Mouse (Mus musculus) urinary bladder, adult 18-20 months (tissue): ENCODE data around the gene Rcn1.
A peak's percentile ranks its signal among the peaks of the same experiment; 100 is the strongest.

Source experiments
- DNase-seq, 2 experiments: peaks; one replicate each; pipeline ENCODE4 v3.0.0; 2022; ENCODE audit warnings: low spot score in 2 of 2, mixed read lengths in 2 of 2

Gene Rcn1

GRCm38 (mm10) chr2:105394375-105394774 is 4.7 kb downstream of the Rcn1 start:
- no peak for DNase-seq

GRCm38 (mm10) chr2:105392514-105392913 is 6.6 kb downstream of the Rcn1 start:
- no peak for DNase-seq

- no peak for DNase-seq
Observed at GRCm38 (mm10) chr2:105391414-105391784, 7.7 kb downstream of the Rcn1 start.

DNA sequence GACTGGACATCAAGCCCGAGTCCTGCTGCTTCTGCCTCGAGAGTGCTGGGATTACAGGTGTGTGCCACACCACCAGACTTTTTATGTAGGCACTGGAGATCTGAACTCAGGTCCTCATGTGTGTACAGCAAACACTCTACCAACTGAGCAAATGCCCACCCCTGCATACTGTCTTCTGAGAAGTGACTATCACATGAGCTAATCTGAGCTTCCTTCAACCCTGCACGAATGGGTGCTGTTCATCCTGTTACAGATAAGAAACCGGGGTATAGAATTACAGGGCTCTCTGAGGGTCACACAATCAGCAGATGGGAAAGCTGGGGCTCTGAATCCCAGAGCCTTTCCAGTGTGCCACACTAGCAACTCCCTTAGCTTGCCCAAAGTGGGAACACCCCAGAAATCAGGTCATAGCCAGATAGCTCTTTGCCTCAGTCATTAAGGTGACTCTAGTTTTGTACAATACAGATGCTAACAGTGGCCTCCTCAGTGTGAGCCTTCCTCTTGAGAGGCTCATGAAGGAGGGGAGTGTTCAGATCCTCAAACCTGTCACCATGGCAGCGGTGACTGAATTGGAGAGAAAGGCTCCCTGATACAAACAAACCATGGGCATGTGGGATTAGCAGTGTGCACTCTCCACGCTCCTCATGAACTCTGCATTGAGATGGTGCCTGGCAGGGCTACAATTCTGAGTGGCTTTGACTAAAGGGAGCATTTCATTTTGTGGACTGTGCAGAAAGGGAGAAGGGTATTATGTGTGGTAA is 8.3 kb downstream of the Rcn1 start:
- no peak for DNase-seq

- no peak for DNase-seq
Observed at GRCm38 (mm10) chr2:105389007-105389890, 9.9 kb downstream of the Rcn1 start.

GRCm38 (mm10) chr2:105386418-105386817 is 12.7 kb downstream of the Rcn1 start:
- DNase-seq = no peak

DNA sequence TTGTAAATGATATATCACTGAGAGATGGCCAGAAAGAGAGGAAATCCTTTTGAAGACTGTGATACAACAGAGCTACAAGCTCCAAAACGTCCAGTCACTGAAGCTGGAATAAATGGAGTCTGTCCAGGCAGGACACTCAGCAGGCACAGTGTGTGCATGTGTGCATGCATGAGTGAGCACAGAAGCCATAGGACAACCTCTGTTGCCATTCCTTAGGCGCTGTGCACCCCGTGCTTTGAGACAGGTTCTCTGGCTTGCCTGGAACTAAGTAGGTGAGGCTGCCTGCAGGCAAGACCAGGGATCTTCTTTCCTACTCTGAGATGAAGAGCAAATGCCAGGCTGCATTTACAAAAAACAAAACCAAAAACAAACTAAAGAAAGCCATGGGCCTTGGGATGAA is 14.1 kb downstream of the Rcn1 start:
- no peak for DNase-seq

GRCm38 (mm10) chr2:105383063-105383462 is 16.1 kb downstream of the Rcn1 start:
- no peak for DNase-seq

- no peak for DNase-seq
Observed at GRCm38 (mm10) chr2:105380757-105381319, 18.3 kb downstream of the Rcn1 start.

DNA sequence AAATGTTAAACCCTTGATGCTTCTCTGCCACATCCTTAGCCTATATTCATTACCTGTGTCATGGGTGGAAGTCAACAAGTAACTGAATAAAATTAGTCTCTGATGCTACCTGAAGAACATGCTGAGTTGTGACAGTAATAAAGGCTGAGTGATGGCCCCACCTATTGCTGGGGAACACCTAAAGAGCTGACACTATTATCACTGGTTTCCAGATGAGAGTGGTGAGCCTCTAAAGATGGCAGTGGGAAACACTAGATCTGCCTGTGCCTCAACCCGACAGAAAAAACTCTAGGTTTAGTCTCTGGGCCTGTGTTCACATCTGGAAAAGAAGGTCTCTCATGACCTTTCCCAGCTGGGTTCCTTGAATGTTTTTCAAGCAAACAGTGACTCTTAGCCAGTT is 19.4 kb downstream of the Rcn1 start:
- no peak for DNase-seq

- peak in 1 of 2 experiments; percentile 12 for DNase-seq
Observed at GRCm38 (mm10) chr2:105375705-105376104, 23.4 kb downstream of the Rcn1 start.

- peak in 1 of 2 experiments; percentile 22 for DNase-seq
Observed at GRCm38 (mm10) chr2:105375261-105375660, 23.9 kb downstream of the Rcn1 start.

- no peak for DNase-seq
Observed at GRCm38 (mm10) chr2:105373658-105374057, 25.5 kb downstream of the Rcn1 start.

DNA sequence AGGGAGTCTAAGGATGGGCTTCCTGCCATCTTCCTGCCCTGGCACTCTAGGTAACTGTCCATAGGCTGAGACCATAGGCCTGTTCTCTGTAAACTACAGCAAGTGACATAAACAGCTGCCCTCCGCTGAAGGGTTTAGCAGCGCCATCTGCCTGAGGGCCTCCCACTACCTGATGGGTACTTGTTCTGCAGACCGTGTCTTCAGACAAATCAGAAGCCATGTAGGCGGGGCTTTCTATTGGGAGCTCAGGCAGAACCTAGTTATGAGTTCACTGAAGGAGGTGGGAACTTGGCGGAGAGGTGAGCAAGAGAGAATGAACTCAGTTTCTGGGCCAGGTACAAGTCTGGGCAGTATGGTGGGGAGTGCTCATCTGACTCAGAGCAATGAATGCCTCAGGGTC is 26.4 kb downstream of the Rcn1 start:
- DNase-seq = no peak

DNA sequence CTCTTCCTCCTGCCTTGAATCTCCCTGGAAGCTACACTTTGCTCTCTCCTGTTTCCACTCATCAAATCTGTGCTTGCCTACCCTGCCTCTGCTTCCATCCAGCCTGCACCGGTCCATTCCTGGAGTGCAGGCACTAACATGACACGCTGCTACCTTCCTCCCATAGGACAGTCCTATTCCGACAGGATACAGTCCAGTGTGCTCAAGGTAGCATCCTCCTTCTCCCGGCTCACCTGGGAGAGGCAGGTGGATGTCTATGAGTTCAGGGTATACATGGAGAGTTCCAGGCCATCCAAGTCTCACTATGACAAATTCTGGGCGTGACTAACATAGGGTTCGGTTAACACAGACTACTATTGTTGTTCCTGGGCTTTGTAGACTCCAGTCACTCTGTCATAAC is 27.0 kb downstream of the Rcn1 start:
- DNase-seq = no peak

DNA sequence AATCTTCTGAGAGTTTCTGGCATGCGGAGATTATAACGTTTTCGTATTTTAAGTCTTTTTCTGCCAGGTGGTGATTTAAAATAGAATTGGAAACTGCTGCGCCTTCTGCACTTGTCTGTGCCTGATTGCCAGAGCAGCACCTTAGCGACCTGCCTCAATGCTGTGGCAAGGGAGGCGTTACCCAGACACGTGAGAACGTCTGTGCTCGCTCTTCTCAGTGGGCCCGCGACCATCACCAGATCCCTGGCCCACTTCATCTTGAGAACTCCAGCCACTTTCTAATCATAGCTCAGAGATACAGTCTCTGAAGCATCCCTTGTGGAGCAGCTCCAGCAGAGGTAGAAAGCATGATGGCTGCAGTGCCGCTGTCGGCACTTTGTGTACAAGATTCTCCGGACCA is 28.4 kb downstream of the Rcn1 start:
- no peak for DNase-seq

- DNase-seq = no peak
Observed at GRCm38 (mm10) chr2:105370240-105370639, 28.9 kb downstream of the Rcn1 start.

DNA sequence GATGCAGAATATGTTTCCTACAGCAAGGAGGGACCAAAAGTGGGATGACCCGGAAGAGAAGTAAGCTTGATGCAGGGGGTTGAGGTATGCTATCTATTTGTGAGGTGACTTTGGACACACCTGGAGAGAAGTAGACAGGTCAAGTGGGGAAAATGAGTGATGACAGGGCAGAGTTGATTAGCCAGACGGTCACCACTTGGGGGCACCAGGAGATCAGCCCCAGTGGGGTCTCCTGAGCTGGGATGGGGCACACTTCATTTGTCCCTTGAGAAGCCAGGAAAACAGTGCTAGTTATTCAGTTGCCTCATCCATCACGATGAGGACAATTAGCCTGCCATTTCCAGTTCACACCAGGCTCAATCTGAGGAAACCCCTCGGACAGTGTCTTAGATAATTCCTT is 31.5 kb downstream of the Rcn1 start:
- no peak for DNase-seq

GRCm38 (mm10) chr2:105358040-105358439 is 41.1 kb downstream of the Rcn1 start:
- DNase-seq = no peak

- DNase-seq = no peak
Observed at GRCm38 (mm10) chr2:105356791-105357190, 42.3 kb downstream of the Rcn1 start.

GRCm38 (mm10) chr2:105348886-105349285 is 50.2 kb downstream of the Rcn1 start:
- DNase-seq = no peak

DNA sequence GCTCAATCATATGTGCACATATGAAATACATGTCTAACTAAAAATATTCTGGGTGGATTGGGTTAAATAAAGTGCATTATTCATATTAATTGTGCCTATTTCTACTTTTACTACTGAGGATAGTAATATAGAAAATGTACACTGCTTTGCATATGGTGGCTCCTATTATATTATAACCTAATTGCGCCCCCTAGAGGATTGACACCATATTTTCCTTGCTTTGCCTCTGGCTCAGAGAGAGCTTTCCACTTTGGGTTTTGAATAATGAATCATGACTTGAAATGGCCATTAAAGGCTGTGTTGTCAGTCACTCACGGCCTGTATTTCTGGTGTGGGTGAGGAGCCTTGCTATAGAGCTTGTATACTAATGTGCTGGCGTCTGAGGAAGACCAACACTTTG is 59.1 kb downstream of the Rcn1 start:
- DNase-seq = no peak
